Mouse (Mus musculus) adrenal gland, adult 10 weeks (tissue): ENCODE data around the gene Xntrpc. TPM values are rescaled to one million over a fixed set of nuclear protein-coding genes. Genes with fewer than 3 reads are reported as not detected.

Experiments used
- polyA plus RNA-seq: library from polyadenylated mRNA; stranded (reverse); fragments of 350-450 nt; fragmentation: Illumina TruSeq; extraction: RNeasy Lipid Tissue Mini Kit (QIAGEN cat#74804); gene quantifications from one replicate; pipeline ENCODE4 v1.2.3, GENCODE M21; 2014; ENCODE audit warnings: low read depth, low replicate concordance

The Xntrpc gene
- polyA plus RNA-seq: not detected

GRCm38 (mm10) chr7:102065046-102065891 is at the start of gene Xntrpc, which contains the start of the genes Rnf121 and Xndc1:
Gene Xntrpc, plus strand, starts transcription at chr7:102065713.
Gene Rnf121, minus strand, starts transcription at chr7:102065469.
Gene Xndc1, plus strand, starts transcription at chr7:102065511.

GRCm38 (mm10) chr7:102018590-102018989 is 46.9 kb upstream of the Xntrpc start, which contains the start of gene Il18bp:
Gene Il18bp, minus strand, starts transcription at chr7:102018690.

GRCm38 (mm10) chr7:102082816-102083215 is 17.3 kb downstream of the Xntrpc start, which contains the start of gene Trpc2:
Gene Trpc2, plus strand, starts transcription at chr7:102083116.

GRCm38 (mm10) chr7:102101487-102101886 is 36.0 kb downstream of the Xntrpc start, which contains the start of gene Art1:
Gene Art1, plus strand, starts transcription at chr7:102101743.

GRCm38 (mm10) chr7:102109171-102109570 is 43.7 kb downstream of the Xntrpc start, which contains the start of gene Art5:
Gene Art5, minus strand, starts transcription at chr7:102109489.

GRCm38 (mm10) chr7:102116579-102117331 is 51.2 kb downstream of the Xntrpc start, which contains the start of gene Chrna10:
Gene Chrna10, minus strand, starts transcription at chr7:102116828.

Other genes starting within 250 kb of the Xntrpc start
- 1.3 TPM for gene Phox2a, start 247.4 kb upstream of the Xntrpc start, polyA plus RNA-seq
- gene Inppl1, start 227.5 kb upstream of the Xntrpc start, polyA plus RNA-seq: 34.8 TPM
- 1.5 TPM for gene Folr2, start 208.5 kb upstream of the Xntrpc start, polyA plus RNA-seq
- gene Anapc15, start 202.0 kb upstream of the Xntrpc start, polyA plus RNA-seq: 5.7 TPM
- not detected for gene Folr1, start 194.9 kb upstream of the Xntrpc start, polyA plus RNA-seq
- 13.8 TPM for gene Lamtor1, start 159.8 kb upstream of the Xntrpc start, polyA plus RNA-seq
- not detected for gene Tomt, start 159.4 kb upstream of the Xntrpc start, polyA plus RNA-seq
- 5.7 TPM for gene Lrrc51, start 131.8 kb upstream of the Xntrpc start, polyA plus RNA-seq
- 110 TPM for gene Numa1, start 131.6 kb upstream of the Xntrpc start, polyA plus RNA-seq
- gene Il18bp, start 47.0 kb upstream of the Xntrpc start, polyA plus RNA-seq: 16.7 TPM
- gene Rnf121, start 244 bp upstream of the Xntrpc start, polyA plus RNA-seq: 13.8 TPM
- 8.8 TPM for gene Xndc1, start 202 bp upstream of the Xntrpc start, polyA plus RNA-seq
- gene Trpc2, start 17.4 kb downstream of the Xntrpc start, polyA plus RNA-seq: not detected
- not detected for gene Art1, start 36.0 kb downstream of the Xntrpc start, polyA plus RNA-seq
- gene Art5, start 43.8 kb downstream of the Xntrpc start, polyA plus RNA-seq: not detected
- not detected for gene Chrna10, start 51.1 kb downstream of the Xntrpc start, polyA plus RNA-seq
- gene Nup98, start 144.5 kb downstream of the Xntrpc start, polyA plus RNA-seq: 65.3 TPM
- gene Pgap2, start 144.5 kb downstream of the Xntrpc start, polyA plus RNA-seq: 78.5 TPM
- gene Rhog, start 190.3 kb downstream of the Xntrpc start, polyA plus RNA-seq: 7.1 TPM
- 15.4 TPM for gene Stim1, start 202.1 kb downstream of the Xntrpc start, polyA plus RNA-seq